Mouse (Mus musculus) granulocyte monocyte progenitor cell, adult 5-6 weeks (primary cell): ENCODE measurements around the gene Hsp90b1. TPM values are rescaled to one million over a fixed set of nuclear protein-coding genes. Genes with fewer than 3 reads are reported as not detected.
"Not testable (repeated sequence)": the region's sequence is repeated elsewhere in the genome, so short reads cannot be mapped to it uniquely, and the experiment has no call there.

Experiments
- ATAC-seq: replicated peaks from 2 replicates; pipeline ENCODE4 v1.8.0; 2016; ENCODE audit warnings: mild to moderate bottlenecking, moderate TSS enrichment, inconsistent platforms; ENCODE audit not compliant: poor library complexity, severe bottlenecking
- total RNA-seq, 2 experiments: library from RNA; stranded (forward) in 1 of 2; stranded (reverse) in 1 of 2; fragments of 200-712, 200-1000 nt in 1 of 2; fragments of >200 nt in 1 of 2; fragmentation: Nextera tagmentation in 1 of 2; gene quantifications; 2 replicates each; pipeline ENCODE4 v1.2.3; 2014 to 2017

Gene Hsp90b1
- total RNA-seq (2014; fragmentation: Nextera tagmentation) (647 and 690 TPM in 2 replicates), total RNA-seq (2017) (1,472 and 1,643 TPM in 2 replicates)

GRCm38 (mm10) chr10:86705318-86705921 lies at the start of gene Hsp90b1, which contains the start of gene Ttc41:
Gene Hsp90b1 (minus strand): TSS chr10:86705509.
Gene Ttc41 (plus strand): TSS chr10:86705811.
- peak; percentile 72 for ATAC-seq

DNA sequence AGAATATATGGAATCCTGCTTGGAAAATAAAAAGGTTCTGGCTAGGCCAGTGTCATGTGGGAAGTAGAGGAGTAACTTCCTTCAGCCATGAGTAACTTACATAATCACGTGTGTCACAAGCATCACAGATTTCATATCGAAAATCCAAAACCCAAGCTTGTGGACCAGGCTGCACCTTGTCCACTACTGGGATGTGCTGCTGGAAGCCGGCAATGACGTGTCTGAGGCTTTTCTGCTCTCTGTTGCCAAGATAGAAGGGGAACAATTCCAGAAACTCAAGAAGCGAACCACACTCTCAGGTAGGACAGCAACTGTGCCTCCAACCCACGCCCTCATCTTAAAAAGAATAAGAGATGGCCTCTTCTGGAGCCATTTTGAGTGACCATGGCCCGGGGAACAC lies 39.0 kb upstream of the Hsp90b1 start:
- no peak for ATAC-seq

- ATAC-seq, result no peak
These were observed 37.6 kb upstream of the Hsp90b1 start for GRCm38 (mm10) chr10:86742918-86743317.

DNA sequence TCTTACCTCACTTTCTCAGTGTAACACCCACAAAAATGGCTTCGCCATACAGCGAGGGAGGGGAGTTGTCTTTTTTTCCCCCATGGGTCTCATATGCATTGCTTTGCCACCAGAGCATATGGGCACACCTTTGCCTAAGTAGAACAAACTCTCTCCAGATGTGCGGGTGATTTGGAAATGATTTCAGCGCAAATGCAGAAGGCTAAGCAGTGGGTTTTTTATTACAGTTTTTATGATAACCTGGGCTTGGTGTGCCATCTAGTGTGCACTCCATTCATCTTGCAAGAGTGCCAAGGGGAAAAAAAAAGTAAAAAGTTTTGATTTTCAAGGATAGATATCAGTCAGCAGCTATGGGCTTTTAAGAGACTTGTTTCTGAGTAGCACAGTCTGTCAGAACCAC lies 29.7 kb upstream of the Hsp90b1 start:
- ATAC-seq, result no peak

DNA sequence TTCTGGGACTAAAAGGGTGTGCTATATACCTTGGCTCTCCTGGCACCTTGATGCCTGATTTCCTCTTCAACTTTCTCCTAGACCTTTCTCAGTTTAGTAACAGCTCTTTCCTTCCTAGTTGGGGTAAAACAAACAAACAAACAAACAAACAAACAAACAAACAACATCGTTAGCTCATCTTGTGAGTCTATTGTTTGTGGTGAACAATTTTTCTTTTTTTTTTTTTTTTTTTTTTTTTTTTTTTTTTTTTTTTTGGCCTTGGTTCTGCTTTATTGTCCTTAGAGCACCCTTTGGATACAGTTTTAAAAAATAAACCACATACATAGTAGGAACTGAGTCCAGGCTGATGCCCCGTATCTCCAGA lies 26.2 kb upstream of the Hsp90b1 start:
- ATAC-seq, result no peak

DNA sequence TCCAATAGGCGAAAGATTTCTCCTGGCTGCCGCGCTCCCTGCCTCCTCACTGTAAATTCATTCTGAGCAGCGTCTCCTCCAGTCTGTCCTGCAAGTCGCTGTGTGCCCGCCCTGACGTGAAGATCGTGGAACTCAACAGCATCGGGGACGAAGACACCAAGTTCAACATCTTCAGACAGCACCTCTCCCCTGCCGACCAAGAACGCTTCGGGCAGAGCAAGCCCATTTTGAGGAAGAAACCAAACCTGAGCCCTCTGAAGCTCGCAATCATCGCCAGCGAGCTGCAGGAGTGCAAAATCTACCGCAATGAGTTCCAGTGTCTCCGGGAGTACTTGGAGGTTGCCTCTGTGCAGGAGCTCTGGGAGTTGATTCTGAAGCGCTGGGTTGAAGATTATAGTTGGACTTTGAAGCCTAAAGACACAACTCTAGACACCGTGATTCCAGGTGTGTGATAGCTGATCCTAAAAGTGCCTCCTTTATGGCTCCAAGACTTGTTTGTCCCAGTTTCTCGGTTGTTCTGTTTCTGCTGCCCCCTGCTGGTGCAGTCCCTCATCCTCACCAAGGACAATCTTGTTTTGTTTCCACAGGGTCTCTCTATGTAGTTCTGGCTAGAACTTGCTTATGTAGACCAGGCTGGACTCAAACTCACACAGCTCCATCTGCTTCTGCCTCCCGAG lies 25.7 kb upstream of the Hsp90b1 start:
- peak; percentile 48 for ATAC-seq

DNA sequence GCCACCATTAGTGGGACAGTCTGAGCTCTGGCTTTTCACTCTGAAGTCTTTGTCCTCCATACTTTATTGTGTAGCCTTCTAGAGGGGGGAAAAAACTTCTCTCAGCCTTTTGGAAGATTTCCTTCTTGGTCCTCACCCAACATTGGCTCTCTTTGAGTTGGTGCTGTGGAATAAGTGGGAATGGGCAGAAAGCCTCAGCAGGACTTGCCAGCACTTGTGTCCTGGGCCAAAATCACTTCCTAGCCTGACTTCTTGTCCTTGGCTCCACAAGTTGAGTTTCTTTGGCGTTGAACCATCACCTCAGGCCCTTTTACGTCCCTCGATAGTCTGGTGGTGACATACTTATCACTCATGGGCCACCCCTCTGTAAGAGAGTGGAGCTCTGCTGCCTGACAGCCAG lies 22.9 kb upstream of the Hsp90b1 start:
- ATAC-seq, result no peak

DNA sequence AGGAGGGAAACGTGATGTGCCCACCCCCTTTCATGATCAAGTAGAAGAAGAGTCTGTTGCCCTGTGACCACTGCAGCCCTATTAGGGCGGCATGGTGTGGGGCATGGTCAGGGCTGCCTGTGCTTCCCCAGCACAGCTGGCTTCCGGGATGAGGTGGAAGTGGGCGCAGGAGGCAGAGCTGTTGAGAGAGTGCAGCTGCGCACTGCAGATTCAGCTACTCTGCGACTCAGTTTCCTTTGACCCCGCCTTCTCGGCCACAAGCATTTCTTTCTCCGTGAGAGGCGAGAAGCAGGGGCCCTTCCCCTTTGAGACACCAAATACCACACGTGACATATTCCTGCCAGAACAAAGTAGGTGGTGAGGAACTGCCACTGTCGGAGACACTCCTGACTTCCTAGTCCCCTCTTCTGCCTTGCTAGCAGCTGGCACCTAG lies 22.3 kb upstream of the Hsp90b1 start:
- peak; percentile 90 for ATAC-seq

DNA sequence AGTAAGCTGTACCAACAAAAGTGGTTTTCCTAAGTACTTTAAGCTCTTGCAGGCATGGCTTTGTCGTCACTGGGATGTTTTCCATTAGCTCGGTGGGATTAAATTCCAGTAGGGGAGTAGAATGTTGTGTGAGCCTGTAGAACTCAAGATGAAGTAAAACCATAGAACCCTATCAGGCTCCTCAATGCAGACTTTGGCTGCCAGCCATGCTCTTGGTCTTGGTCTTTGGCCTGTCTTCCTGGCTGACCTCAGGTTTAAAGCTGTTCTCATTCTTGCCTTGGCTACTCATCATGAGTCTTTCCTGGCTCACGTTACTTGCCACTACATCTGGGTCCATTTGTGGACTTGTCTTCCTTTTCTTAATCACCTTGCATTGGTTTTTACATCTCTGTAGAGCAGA lies 6.8 kb upstream of the Hsp90b1 start:
- no peak for ATAC-seq

DNA sequence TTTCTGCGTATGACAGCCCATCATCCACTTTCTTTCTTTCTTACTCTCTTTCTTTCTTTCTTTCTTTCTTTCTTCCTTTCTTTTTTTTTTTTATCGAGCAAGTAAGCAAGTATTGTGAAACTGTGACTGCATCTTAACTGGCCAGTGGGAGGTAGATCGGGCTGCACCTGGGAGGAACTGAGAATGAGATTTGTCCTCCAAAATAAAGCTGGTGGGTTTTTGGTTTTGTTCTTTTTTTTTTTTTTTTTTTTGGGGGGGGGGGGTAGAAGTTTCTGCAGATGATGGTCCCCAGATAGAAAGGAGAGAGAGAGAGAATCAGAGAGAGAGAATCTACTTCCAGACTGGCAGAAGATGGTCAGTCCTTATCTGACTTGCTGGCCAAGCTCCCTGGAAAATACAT lies 1.8 kb upstream of the Hsp90b1 start:
- no peak for ATAC-seq

- peak; percentile 42 for ATAC-seq
These were observed 828 bp upstream of the Hsp90b1 start for GRCm38 (mm10) chr10:86705922-86706752.

- peak; percentile 11 for ATAC-seq
These were observed 619 bp downstream of the Hsp90b1 start for GRCm38 (mm10) chr10:86704589-86705191.

DNA sequence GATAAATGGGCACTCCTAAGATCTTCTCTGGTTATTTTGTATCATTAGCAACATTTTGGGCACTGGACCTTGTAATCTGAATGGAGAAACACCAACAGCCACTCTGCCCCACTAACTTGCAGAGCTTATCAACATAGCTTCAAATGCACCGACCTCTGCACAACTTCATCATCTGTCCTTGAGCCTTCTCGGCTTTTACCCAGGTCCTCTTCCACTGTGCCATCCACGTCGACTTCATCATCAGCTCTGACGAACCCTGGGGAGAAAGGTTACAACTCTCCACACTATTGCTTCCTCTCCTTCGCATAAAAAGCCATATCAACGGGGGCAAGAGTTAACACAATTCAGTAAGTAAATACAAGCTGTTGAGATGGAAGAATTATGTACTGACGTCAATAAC lies 1.2 kb downstream of the Hsp90b1 start:
- no peak for ATAC-seq

GRCm38 (mm10) chr10:86703375-86703774 lies 1.9 kb downstream of the Hsp90b1 start:
- no peak for ATAC-seq

- no peak for ATAC-seq
These were observed 2.9 kb downstream of the Hsp90b1 start for GRCm38 (mm10) chr10:86702312-86702920.

- no peak for ATAC-seq
These were observed 4.3 kb downstream of the Hsp90b1 start for GRCm38 (mm10) chr10:86700973-86701372.

- ATAC-seq, result no peak
These were observed 5.1 kb downstream of the Hsp90b1 start for GRCm38 (mm10) chr10:86700251-86700650.

DNA sequence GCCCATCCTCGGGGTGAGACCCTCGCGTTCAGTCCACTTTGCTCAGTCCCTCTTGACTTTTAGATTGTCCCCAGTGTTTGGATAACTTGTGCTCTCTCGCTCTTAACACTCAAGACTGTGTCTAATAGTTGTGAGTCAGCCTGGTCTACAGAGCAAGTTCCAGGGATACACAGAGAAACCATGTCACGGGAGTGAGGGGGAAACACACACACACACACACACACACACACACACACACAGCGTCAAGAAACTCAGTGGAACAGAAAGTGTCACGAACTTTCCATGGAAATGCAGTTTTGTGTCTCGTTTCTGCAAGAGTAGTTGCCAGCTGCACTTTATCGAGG lies 19.3 kb downstream of the Hsp90b1 start:
- ATAC-seq, result not testable (repeated sequence)

DNA sequence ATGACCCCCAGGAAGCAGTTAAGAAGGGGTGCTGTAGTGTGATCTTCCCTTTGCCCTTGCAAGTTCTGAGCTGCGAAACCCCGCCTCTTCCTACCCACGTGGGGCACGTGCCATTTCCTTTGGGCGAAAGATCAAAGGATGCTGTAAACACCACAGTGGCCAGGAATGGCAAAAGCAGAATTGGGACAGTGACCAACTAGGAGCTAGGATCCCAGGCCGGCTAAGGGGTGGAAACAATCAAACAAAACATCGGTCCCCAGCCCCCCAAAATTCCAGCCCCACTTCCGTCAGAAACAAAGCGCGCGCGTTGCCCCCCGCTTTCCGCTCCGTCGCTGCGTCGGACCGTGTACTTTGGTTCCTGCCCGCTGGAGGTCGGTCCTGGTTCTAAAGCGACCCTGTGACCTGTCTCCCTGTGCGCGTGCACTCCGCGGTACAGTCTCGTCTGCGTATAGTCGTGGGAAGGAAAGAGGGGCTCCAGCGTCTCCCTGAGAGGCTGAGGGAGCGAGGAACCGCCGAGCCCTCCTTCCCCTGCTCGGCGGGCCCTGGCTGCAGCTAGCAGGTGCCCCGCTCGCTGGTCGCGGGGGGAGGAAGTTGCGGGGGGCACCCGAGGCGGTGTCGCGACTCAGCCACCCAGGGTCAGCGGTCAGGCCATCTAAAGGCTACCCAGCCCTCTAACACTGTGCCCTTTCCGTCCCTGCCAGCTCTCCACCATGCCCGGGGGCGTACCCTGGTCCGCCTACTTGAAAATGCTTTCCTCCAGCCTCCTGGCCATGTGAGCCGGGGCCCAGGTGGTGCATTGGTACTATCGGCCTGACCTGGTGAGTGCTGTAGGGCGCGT lies 19.9 kb downstream of the Hsp90b1 start:
- peak; percentile 87 for ATAC-seq

GRCm38 (mm10) chr10:86684797-86685178 lies 20.5 kb downstream of the Hsp90b1 start:
- not testable (repeated sequence) for ATAC-seq
